Mouse (Mus musculus): ENCODE measurements around the gene G3bp1.
A peak's percentile ranks its signal among the peaks of the same experiment; 100 is the strongest.

Gene G3bp1

GRCm38 (mm10) chr11:55469048-55469843 lies at the start of gene G3bp1:
Gene G3bp1, plus strand, starts transcription at chr11:55469685.
- peak; percentile 98 for DNase-seq

GRCm38 (mm10) chr11:55422978-55423377 lies 46.5 kb upstream of the G3bp1 start, which contains the start of gene Sparc:
Gene Sparc, minus strand, starts transcription at chr11:55423183.
- no peak for DNase-seq

- DNase-seq, result no peak
Observed at GRCm38 (mm10) chr11:55423756-55424155, 45.7 kb upstream of the G3bp1 start.

DNA sequence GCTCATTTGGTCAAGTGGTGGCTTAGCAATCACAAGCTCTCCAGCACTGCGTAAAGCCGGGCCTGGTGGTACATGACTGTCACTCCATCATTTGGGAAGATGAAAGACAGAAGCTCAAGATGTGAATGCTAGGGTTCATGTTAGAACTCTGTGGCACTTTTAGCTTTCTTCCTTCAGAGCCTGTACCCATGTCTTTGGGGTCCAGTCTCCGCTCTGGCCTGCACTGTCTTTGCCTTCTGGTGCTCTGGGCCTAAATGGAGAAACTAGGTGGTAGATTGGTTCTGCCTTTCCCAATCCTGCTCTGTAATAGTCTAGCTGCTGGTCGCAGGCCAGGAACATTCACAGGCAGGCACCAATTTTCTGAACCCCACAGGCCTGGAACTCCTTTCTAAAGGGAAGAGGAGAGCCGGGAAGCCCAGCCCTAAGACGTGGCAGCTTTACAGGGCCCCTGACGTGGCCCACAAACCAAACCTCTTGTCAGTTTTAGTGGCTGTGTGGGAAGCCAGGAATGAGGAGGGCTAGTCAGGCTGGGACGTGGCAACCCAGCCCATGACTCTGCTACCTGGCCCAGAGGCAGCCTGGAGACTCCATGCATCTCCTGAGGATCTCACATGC lies 44.6 kb upstream of the G3bp1 start:
- DNase-seq, result no peak

DNA sequence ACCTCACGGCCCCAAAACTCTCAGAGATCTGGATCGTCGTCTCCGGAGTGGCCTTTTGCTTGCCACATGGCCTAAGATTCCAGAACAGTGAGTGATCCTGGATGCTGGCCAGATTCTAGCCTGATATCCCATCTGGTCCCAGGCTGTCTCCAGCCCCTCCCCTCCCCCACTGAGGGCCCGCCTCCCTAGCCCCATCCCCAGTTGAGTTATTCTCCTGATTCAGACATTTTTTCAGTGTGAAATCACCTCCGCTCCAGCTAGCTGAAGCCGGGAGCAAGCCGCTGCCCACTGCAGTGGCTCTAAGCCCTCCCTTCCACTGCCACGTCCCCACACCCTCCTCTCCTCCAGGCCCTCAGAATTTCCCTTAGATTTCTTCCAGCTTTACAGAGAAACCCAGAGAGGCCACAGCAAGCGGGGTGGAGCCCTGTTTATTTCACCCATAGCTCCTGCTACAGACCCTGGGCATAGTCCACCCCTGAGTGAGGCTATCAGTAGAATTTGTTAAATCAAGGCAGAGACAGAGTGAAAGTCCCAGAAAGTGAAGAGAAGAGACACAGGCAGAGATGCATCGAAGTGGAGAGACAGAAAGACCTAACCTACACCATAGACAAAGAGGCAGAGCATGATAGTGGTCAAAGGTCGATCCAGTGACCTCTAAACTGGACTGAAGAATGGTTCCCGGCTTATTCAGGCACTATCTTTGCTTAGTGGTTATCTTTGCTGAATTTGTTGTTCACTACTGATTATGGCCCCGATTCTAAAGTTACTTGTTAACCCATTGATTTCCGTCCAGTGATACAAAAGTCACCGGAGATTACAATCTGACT lies 41.1 kb upstream of the G3bp1 start:
- DNase-seq, result no peak

DNA sequence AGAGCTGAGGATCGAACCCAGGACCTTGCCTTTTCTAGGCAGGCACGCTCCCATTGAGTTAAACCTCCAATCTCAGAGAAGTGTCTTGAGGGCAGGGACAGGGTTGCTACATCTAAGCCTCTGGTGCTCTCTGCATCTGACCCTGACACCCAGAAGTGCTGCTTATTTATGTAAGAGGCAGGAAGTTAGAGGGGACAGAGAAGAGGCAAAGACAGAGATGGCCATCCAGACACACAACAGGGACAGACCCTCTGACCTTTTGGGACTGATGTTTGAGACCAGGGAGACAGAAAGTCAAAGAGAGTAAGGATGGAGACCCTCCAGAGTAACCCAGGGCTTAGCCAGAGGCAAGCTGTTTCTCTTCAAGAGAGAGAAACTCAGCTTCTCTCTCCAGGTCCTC lies 39.5 kb upstream of the G3bp1 start:
- DNase-seq, result no peak

DNA sequence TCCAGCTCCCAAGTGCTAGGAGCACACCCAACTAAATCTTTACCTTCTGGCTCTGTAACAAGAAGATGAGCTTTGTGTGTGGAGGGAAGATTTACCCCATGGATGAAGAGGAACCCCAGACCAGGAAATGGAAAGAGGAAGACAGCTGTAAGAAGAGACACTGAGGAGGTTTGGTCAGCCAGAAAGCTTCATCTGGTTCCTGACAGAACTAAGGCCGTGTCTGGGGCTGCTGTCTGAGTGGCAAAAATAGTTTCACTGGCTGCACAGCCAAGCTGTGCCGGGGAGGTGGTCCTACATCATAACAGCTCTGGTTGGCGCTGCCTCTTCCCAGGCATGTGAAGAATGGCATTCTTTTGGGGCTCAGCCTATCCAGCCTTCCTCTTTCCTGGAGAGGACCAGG lies 36.5 kb upstream of the G3bp1 start:
- DNase-seq, result no peak

GRCm38 (mm10) chr11:55436089-55436488 lies 33.4 kb upstream of the G3bp1 start:
- no peak for DNase-seq

DNA sequence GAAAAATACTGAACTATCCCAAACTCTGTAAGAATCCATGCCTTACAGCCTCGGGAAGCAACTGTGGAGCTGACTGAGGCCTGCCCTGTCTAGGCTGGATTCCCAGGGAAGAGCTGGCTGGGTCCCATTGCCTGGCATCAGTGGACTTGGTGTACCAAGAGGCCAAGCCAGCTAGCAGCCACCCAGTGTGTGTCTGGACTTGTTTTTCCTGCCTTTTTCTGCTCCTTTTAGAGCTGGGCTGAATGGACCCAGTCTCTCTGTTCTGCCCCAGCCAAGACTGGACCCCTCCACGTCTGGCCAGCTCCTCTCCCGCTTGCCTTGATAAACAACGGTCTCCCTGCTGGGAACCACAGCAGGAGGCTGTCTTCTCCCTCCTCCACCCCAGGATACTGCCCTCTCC lies 31.5 kb upstream of the G3bp1 start:
- DNase-seq, result no peak

GRCm38 (mm10) chr11:55439718-55440117 lies 29.8 kb upstream of the G3bp1 start:
- no peak for DNase-seq

DNA sequence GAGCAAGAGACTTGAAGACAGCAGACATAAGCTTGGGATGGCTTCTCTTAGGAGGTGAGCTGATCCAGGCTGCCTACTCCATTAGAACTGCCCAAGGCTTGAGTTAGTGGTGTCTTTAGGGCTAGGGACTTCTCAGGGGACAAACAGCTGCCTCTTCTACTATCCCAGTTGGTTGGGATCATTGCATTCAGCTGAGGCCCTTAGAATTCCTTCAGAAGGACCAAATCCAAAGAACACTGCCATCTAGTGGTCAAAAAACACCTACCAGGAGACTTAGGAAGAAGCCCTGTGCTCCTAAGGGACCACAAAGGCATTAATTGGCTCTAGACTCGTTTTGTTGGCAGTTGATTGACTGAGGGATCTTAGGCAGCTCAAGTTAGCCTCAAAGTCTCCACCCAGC lies 24.7 kb upstream of the G3bp1 start:
- DNase-seq, result no peak

GRCm38 (mm10) chr11:55446579-55446978 lies 22.9 kb upstream of the G3bp1 start:
- DNase-seq, result peak; percentile 69

DNA sequence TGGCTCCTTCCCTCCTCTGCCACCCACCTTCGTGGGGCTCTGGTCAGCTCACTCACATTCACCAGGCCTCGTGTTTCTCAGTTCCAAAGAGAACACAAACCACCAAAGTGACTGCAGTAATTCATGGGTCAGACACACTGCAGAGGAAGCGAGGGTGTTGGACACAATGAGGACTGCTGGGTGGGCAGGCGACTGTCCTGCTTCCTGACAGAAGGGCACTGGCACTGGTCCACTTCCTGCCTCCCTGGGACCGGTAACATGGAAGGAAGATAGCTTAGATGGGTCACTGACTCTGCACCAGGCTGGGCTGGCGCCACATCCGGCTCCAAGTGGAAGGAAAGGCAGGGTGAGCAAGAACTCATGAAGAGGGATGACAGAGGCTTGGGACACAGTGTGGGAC lies 20.0 kb upstream of the G3bp1 start:
- DNase-seq, result no peak

DNA sequence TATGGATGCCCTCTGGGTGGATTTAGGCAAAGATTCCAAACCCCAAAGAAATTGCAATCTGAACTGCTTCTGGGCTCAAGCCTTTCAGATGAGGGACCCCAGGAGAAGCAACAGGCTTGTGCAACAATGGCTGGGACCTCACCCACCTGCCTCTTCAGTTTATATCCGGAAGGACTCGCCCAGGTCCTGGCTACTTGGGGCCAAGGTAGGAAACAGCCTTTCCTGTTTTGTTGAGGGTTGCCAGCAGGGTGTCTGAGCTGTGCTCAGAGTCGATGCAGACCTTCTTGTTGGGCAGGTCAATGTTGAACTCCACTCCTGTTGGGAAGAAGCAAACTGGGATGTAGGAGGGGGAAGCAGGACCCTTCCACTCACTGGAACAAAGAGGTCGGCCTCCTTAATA lies 19.2 kb upstream of the G3bp1 start:
- no peak for DNase-seq

- DNase-seq, result no peak
Observed at GRCm38 (mm10) chr11:55453640-55454039, 15.8 kb upstream of the G3bp1 start.

- DNase-seq, result no peak
Observed at GRCm38 (mm10) chr11:55455166-55455565, 14.3 kb upstream of the G3bp1 start.

DNA sequence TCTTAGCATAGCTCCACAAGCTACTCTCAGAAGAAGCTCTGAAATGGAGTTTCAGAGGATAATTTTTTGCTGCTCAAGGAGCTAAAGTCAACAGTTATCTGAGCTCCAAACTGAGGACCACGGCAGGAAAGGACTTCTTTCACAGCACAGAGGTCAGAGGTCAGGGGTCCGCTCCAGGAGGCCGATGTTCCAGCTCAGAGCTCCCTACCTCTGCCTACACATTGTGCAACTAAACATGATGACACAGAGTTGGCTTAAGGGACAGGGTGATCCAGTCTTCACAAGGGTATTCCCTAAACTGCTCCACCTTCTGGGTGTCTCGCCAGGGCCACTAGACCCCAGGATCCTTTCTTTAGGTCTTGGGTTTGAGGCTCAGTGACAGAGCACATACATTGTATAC lies 11.0 kb upstream of the G3bp1 start:
- no peak for DNase-seq

DNA sequence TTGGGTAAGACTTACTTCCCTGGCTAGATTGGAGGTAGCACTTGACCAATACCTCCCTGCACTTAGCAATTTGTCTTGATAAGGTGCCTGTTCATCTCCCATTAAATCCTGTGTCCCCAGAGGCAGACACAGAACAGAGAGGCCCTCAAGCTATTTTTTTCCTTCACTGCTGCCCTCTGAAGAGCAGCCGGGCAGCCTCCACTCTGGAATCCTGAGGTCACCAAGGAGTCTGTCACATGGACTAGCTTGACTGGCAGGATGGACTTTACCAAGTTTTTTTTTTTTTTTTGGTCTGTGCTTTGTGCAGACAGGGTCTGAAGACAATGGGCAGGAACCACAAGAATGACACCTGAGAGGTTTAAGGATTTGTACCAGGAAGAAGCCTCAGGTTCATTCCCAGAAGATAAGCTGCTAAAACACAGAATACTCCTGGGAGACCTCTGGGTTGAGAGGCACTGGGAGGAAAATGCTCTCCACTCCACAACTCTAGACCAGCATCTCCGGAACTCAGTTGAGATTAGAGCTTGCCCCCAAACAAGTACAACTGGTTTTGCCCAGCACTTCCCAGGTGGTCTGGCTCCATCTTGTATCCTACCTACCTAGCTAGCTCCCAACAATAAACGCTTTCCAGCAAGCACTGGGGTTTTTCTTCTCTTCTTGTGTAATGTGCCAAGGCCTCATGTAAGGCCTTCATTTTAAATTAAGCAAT lies 9.5 kb upstream of the G3bp1 start:
- DNase-seq, result no peak

GRCm38 (mm10) chr11:55460559-55461018 lies 8.9 kb upstream of the G3bp1 start:
- DNase-seq, result peak; percentile 54

- DNase-seq, result peak; percentile 92
Observed at GRCm38 (mm10) chr11:55461019-55461645, 8.4 kb upstream of the G3bp1 start, which contains the start of gene Atox1. Gene Atox1, minus strand, starts transcription at chr11:55461239.

DNA sequence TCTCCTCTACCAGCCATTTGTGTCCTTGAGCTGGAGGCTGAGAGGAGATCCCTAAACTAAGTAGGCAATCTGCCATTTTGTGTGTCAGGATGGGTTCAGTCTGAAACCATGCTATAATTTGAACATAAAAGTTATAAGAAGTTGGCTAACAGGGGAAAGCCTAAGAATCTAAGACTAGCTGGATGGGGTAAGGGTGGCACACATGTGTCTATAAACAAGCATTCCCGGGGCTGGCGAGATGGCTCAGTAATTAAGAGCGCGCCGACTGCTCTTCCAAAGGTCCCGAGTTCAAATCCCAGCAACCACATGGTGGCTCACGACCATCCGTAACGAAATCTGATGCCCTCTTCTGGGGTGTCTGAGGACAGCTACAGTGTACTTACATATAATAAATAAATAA lies 7.3 kb upstream of the G3bp1 start:
- DNase-seq, result no peak

DNA sequence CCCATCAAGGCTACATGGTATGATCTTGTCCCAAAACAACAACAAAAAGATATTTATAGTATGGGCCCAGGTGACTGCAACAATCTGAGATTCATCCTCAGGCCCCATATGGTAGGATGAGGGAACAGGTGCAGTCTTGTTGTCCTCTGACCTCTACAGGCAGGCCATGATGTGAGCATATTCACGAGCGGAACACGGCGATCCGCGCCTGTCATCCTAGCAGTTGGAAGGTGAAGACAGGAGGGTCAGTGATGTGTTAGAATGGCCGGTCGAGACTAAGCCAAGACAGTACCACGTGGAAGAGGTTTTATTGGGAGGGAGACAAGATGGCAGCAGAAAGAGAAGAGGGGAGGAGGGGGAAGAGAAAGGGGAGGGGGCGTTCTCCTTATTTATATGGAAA lies 4.8 kb upstream of the G3bp1 start:
- no peak for DNase-seq
